Mouse (Mus musculus): ENCODE measurements at regions not wholly inside any gene's neighbourhood (a gene's known extent, or its start where the extent isn't known, plus 50 kb on each side); places are given as distances from the start of the nearest gene placed in this dataset.

GRCm38 (mm10) chr2:92750672-92751071, 151.2 kb downstream of the Chst1 start:
- DNase-seq (ENCODE audit: extremely low spot score, low spot score) = peak; percentile 48

- DNase-seq (ENCODE audit: extremely low spot score, low spot score) = no peak
Measured at GRCm38 (mm10) chr2:92751256-92751655, 151.7 kb downstream of the Chst1 start.

- no peak for DNase-seq (ENCODE audit: extremely low spot score, low spot score)
Measured at GRCm38 (mm10) chr2:92752156-92752555, 152.6 kb downstream of the Chst1 start.

GRCm38 (mm10) chr2:92752794-92753193, 153.3 kb downstream of the Chst1 start:
- DNase-seq (ENCODE audit: extremely low spot score, low spot score) = no peak

GRCm38 (mm10) chr2:92754505-92755280, 155.2 kb downstream of the Chst1 start:
- DNase-seq (ENCODE audit: extremely low spot score, low spot score) = no peak

- no peak for DNase-seq (ENCODE audit: extremely low spot score, low spot score)
Measured at GRCm38 (mm10) chr2:92756491-92756890, 157.0 kb downstream of the Chst1 start.

GRCm38 (mm10) chr2:92758775-92759174, 156.1 kb upstream of the Syt13 start:
- DNase-seq (ENCODE audit: extremely low spot score, low spot score) = no peak

GRCm38 (mm10) chr2:92763881-92764635, 150.8 kb upstream of the Syt13 start:
- DNase-seq (ENCODE audit: extremely low spot score, low spot score) = no peak

GRCm38 (mm10) chr2:92767476-92768005, 147.4 kb upstream of the Syt13 start:
- no peak for DNase-seq (ENCODE audit: extremely low spot score, low spot score)

- no peak for DNase-seq (ENCODE audit: extremely low spot score, low spot score)
Measured at GRCm38 (mm10) chr2:92768088-92768487, 146.8 kb upstream of the Syt13 start.

- no peak for DNase-seq (ENCODE audit: extremely low spot score, low spot score)
Measured at GRCm38 (mm10) chr2:92769061-92769460, 145.8 kb upstream of the Syt13 start.

GRCm38 (mm10) chr2:92770098-92770497, 144.8 kb upstream of the Syt13 start:
- peak; percentile 6 for DNase-seq (ENCODE audit: extremely low spot score, low spot score)

GRCm38 (mm10) chr2:92772623-92773022, 142.3 kb upstream of the Syt13 start:
- DNase-seq (ENCODE audit: extremely low spot score, low spot score) = no peak

- no peak for DNase-seq (ENCODE audit: extremely low spot score, low spot score)
Measured at GRCm38 (mm10) chr2:92776497-92776896, 138.4 kb upstream of the Syt13 start.

GRCm38 (mm10) chr2:92779101-92779500, 135.8 kb upstream of the Syt13 start:
- DNase-seq (ENCODE audit: extremely low spot score, low spot score) = no peak

GRCm38 (mm10) chr2:92780021-92780420, 134.9 kb upstream of the Syt13 start:
- DNase-seq (ENCODE audit: extremely low spot score, low spot score) = no peak

GRCm38 (mm10) chr2:92781451-92781850, 133.4 kb upstream of the Syt13 start:
- DNase-seq (ENCODE audit: extremely low spot score, low spot score) = no peak

- DNase-seq (ENCODE audit: extremely low spot score, low spot score) = no peak
Measured at GRCm38 (mm10) chr2:92782621-92783020, 132.3 kb upstream of the Syt13 start.

GRCm38 (mm10) chr2:92784916-92785315, 130.0 kb upstream of the Syt13 start:
- no peak for DNase-seq (ENCODE audit: extremely low spot score, low spot score)

- DNase-seq (ENCODE audit: extremely low spot score, low spot score) = no peak
Measured at GRCm38 (mm10) chr2:92787925-92788410, 126.9 kb upstream of the Syt13 start.

GRCm38 (mm10) chr2:92788875-92789274, 126.0 kb upstream of the Syt13 start:
- no peak for DNase-seq (ENCODE audit: extremely low spot score, low spot score)

- DNase-seq (ENCODE audit: extremely low spot score, low spot score) = no peak
Measured at GRCm38 (mm10) chr2:92790374-92790773, 124.5 kb upstream of the Syt13 start.
